Mouse (Mus musculus): ENCODE measurements at regions not wholly inside any gene's neighbourhood (a gene's known extent, or its start where the extent isn't known, plus 50 kb on each side); places are given as distances from the start of the nearest gene placed in this dataset.

GRCm38 (mm10) chr4:54812740-54813634 is 131.9 kb upstream of the Zfp462 start:
- DNase-seq (ENCODE audit: low read depth, low spot score) = no peak

DNA sequence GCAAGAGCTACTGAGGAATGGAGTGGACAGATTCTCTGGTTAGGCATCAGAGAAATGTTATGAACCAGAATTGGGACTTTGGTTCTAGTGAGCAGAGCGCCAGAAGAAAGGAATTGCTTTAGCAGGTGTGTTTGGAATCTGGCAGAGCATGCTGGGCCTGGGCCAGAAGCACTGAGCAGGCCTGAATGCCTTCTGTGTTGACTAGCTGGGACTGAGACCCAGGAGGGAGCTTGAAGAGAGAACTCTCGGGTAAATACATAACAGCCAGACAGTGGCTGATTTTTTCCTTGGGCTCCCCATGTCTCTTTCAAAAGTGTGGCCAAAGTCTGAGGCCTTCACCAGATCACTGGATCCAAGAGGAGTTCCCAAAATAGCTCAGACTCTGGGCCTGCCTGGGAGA is 107.5 kb upstream of the Zfp462 start:
- DNase-seq (ENCODE audit: low read depth, low spot score) = peak; percentile 11

- DNase-seq (ENCODE audit: low read depth, low spot score) = no peak
Measured at GRCm38 (mm10) chr4:54838111-54838510, 106.7 kb upstream of the Zfp462 start.

- DNase-seq (ENCODE audit: low read depth, low spot score) = no peak
Measured at GRCm38 (mm10) chr4:54838794-54839193, 106.1 kb upstream of the Zfp462 start.

GRCm38 (mm10) chr4:54852991-54853925 is 91.6 kb upstream of the Zfp462 start:
- DNase-seq (ENCODE audit: low read depth, low spot score) = no peak

GRCm38 (mm10) chr4:54858604-54859003 is 86.2 kb upstream of the Zfp462 start:
- DNase-seq (ENCODE audit: low read depth, low spot score) = no peak

- DNase-seq (ENCODE audit: low read depth, low spot score) = no peak
Measured at GRCm38 (mm10) chr4:54866062-54866461, 78.8 kb upstream of the Zfp462 start.

- DNase-seq (ENCODE audit: low read depth, low spot score) = no peak
Measured at GRCm38 (mm10) chr4:54874136-54874827, 70.6 kb upstream of the Zfp462 start.

DNA sequence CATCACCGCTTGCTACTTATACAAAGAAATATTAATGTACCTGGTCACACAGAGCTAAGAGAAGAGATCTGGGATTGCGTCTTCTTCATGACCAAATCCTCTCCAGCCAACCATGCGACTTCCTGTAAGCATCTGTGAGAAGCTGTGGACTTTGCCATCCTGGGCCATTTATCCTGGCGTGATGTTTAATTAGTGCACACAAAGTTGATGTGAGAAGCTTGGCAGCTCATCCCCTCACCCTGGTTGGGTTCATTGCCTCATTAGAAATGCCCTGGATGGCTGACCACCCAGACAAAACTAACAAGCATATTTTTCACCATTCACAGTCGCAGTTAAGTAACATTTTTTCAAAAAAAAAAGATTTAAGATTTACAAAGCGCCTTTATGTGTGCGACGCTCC is 69.3 kb upstream of the Zfp462 start:
- no peak for DNase-seq (ENCODE audit: low read depth, low spot score)

GRCm38 (mm10) chr4:54877361-54877760 is 67.5 kb upstream of the Zfp462 start:
- no peak for DNase-seq (ENCODE audit: low read depth, low spot score)

DNA sequence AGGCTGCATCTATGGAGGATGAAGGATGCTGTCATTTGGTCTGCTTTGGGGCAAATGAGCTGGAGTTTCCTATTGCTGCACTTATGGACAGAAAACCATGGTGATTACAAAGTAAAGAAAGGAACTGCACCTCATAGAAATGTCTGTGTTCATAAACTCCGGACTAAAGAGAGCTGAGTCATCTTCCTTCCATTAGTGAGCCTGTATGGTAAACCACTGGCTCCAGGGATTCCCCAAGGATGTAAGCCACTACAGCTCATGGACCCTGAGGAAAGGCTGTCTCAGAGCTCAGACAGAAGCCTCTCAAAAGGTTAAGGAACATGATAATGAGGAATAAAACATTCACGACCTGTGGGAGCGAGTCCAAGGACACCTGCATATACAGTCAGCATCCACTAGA is 66.3 kb upstream of the Zfp462 start:
- DNase-seq (ENCODE audit: low read depth, low spot score) = no peak

DNA sequence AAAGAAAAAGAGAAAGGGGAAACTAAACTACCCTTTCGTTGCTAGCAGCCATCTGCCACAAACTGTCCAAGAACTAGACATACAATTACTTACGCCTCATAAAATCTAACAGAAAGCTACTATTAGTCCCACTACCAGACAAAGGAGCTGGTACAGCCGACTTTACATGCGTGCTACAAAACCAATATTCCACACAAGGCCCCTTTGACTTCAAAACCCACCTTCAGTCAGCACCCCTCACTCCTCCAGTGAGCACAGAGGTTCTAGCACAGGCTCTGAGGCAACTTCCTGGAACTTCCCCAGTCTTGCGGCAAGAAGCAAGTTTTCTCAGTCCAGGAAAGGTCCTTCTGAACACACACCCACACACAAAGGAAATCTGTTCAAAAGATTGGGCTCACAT is 51.6 kb upstream of the Zfp462 start:
- no peak for DNase-seq (ENCODE audit: low read depth, low spot score)

Measured in telencephalon, adult 2 months (tissue).